Mouse (Mus musculus) adrenal gland, postnatal 4 days (tissue): ENCODE data around the gene Vps37c. TPM values are rescaled to one million over a fixed set of nuclear protein-coding genes. Genes with fewer than 3 reads are reported as not detected.

Source experiments
- DNase-seq, 2 experiments: peaks; one replicate each; pipeline ENCODE4 v3.0.0; 2021 to 2022; ENCODE audit warnings: low spot score in 2 of 2, mixed read lengths in 2 of 2
- total RNA-seq, 2 experiments: library from RNA; stranded (reverse); gene quantifications; 2 replicates each; pipeline ENCODE4 v1.2.3; 2021

Vps37c gene
- total RNA-seq, 2 experiments from 2014 or later, result 27.0 to 28.6 TPM

GRCm38 (mm10) chr19:10685727-10686126 is 2.8 kb upstream of the Vps37c start:
- no peak for DNase-seq

GRCm38 (mm10) chr19:10689470-10690166 is 1.1 kb downstream of the Vps37c start:
- no peak for DNase-seq

GRCm38 (mm10) chr19:10690336-10690735 is 1.8 kb downstream of the Vps37c start:
- DNase-seq, result no peak

- no peak for DNase-seq
These were observed 2.6 kb downstream of the Vps37c start for GRCm38 (mm10) chr19:10691121-10691520.

DNA sequence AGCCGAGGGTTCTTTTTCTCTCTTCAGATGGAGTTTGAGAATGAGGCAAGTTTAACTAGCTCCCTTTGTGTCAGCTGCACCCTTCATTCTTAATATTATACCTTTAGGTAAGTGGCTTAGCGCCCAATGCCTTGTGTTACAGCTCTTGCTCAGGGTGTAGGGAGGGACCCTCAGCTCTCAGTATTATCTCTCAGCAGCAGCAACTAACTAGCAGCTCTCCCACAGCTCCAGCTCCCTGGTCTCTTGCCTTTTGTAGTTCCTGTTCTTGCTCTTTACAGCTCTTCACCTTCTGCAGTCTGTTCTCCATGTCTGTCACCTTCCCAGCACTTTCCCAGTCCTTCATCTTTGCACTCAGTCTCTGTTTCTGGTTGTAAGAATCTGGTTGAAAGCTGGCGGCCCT is 3.1 kb downstream of the Vps37c start:
- no peak for DNase-seq

DNA sequence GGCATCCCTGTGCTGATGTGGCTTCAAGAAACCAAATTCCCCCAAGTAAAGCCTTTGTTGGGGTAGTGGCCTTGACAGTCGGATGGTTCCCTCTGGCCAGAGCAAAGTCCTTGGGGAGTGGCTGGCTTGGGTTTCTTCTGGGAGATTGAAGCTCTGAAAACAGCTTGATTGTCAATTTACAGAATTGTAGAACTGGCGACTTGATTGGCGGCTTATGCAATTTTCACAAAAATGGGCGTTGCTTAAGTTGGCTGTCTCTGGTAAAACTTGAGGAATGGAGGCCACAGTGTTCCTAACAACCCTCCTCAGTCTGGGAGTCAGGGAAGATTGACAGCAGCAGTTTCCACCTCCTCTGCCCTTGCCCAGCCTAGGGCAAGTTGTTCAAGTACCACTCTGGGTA is 3.8 kb downstream of the Vps37c start:
- no peak for DNase-seq

DNA sequence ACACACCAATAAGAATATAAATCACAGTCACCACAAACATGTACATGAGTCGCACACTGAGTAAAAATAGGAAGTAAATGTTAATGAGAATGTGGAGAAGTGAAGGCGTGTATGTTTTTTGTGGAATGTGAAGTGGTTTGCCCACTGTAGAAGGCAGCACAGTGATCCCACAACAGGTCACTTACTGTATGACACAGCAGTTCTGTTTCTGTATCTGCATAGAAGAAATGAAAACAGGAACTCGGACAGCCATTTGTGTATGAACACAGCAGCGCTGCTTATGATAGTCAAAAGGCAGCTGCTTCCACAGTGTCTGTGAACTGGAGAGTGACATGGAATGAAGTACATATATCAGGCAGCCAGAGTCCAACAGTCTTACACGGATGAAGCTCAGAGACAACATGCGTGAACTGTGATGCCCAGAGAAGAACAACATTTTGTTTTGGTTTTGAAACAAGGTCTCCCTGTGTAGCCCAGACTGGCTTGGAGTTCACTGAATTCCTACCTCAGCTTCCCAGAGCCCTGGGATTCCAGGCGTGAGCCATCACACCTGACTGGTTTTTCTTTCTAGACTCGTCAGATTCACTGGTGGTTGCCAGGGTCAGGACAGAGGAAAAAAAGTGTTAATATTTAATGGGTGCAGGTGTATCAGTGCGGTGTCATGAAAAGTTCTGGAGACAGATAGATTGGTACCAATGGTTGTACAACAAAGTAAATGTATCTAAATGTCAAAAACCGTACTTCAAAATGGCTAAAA is 5.6 kb downstream of the Vps37c start:
- DNase-seq, result no peak

DNA sequence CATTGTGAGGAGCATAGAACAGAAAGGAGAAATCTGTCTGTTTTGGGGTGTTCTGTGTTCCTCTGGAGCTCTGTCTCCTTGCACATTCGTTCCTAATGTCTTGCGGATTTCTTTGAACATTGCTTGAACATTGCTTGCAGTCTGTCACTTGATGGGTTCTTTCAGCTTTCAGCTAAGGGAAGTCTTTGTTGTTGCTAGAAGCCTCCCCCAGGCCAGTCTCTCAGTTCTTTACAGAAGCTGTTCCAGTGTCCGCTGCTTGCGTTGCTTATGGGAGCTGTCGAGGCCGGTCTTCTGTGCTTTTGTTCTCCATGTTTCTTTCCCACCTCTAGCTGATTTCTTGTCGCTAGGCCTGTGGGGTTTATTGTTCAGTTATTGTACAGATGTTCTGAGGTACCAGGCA is 7.3 kb downstream of the Vps37c start:
- no peak for DNase-seq

DNA sequence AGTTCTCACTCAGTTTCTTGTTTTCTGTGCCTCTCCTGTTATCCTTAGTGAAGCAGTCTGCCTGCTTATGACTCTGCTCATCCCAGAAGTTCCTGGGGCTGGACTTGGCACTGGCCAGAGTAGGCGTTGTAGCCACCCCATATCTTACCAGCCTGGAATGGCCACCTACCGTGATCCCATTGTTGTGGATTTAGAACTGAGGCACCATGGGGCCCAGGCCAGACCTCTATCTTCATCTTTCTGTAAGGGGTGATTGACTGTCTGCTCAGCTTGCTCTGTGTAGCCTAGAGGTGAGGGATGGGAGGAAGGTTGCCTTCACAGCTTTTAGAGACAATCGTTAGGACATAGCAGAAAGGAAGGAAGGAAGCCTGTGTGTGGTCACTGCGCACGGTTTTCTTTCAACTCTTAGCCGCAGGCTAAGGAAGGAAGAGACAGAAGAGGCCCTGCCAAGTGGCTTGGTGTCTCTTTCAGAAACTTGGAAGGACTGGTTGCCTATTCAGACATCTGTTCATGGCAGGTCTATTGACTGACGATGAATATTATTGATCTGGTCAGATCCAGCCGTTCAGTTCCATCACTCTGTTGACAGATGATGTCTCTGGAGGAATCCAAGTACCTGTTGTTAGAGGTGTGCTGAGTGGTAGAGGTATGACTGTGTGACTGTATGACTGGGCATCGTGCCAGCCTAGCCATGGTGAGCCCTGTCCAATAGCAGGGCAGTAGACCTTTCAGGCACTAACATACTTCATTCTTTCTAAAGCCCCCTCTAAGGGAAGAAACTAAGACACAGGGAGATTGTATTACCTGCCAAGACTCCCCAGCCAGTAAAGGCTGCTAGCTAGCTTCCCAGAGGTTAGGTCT is 9.8 kb downstream of the Vps37c start:
- no peak for DNase-seq

- DNase-seq, result no peak
These were observed 11.3 kb downstream of the Vps37c start for GRCm38 (mm10) chr19:10699851-10700250.

DNA sequence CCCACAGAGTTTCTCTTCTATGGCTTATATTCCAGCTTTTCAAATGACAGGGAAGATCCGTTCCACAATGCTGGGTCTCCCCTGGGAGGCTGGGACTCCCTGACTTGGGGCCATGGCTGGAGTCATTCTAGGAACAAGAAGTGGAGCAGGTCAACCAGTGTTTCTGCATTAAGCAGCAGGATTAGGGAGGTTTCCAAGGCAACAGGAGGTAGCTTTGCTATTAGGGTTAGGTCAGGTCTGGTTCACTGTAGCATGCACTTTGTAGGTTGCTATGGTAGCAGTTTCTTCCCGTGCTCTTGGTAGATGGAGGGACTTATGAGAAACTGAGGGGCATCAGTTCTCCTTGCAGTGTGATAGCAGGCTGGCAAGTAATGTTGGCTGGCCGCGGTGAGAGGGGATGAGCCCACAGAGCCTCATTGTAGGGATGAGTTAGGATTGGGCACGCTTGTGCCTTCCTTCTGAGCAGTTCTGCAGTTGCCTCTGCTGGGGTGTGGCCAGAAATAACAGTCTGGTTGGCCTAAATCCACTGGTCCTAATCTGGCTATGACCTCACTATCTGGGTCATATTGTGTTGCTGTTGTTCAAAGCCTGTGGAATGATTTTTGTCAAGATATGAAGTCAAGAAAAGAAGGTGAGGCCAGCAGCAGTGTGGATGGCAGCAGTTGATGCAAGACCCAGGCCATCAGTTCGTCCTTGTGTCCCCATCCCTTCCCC is 12.6 kb downstream of the Vps37c start:
- DNase-seq, result no peak

GRCm38 (mm10) chr19:10702125-10702524 is 13.6 kb downstream of the Vps37c start:
- no peak for DNase-seq

DNA sequence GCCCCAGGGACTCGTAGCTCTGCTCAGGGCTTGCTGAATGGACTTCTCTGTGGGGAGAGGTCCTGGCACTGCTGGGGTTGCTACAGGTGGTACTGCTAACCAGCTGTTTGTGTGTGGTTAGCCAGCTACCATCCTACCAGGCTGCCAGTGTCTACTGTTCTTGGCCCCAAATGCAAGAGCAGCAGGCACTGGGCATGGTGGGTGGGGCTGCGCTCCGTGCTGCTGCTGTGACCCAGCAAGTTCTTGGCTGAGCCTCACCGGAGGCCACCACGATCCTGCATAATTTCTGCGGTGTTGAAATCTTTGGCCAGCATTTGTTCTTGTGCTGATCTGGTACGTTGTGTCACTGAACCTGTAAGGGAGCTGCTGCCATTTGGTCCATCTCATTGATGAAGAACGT is 14.9 kb downstream of the Vps37c start:
- DNase-seq, result no peak

GRCm38 (mm10) chr19:10707087-10707875 is 18.7 kb downstream of the Vps37c start:
- DNase-seq, result no peak

GRCm38 (mm10) chr19:10707881-10708280 is 19.3 kb downstream of the Vps37c start:
- no peak for DNase-seq

- DNase-seq, result no peak
These were observed 20.4 kb downstream of the Vps37c start for GRCm38 (mm10) chr19:10708900-10709299.

GRCm38 (mm10) chr19:10709360-10710087 is 21.0 kb downstream of the Vps37c start:
- DNase-seq, result peak; percentile 81 to 95

DNA sequence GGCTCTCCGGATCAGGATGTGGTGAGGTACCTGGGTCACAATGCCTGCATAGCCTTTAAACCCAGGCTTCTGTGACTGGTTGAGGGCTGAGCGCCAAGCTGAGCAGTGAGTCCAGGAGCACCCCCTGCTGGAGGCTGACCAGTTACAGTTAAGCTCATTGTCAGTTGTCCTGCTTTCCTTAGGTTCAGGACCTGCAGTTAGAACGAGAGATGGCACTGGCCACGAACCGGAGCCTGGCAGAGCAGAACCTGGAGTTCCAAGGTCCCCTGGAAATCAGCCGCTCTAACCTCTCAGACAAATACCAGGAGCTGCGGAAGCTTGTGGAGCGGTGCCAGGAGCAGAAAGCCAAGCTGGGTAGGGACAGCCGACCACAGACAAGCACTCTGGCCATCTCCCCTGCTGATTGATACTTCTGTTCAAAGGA is 21.6 kb downstream of the Vps37c start:
- DNase-seq, result peak in 1 of 2 experiments; percentile 28

GRCm38 (mm10) chr19:10710751-10711150 is 22.2 kb downstream of the Vps37c start:
- DNase-seq, result no peak

- DNase-seq, result no peak
These were observed 23.7 kb downstream of the Vps37c start for GRCm38 (mm10) chr19:10712194-10712593.
